Mouse (Mus musculus) central nervous system, embryonic 14 days (tissue): ENCODE results near the gene Gm13057. TPM values are rescaled to one million over a fixed set of nuclear protein-coding genes. Genes with fewer than 3 reads are reported as not detected.

ENCODE experiments used
- polyA plus RNA-seq: library from polyadenylated mRNA; depleted of rRNA; stranded (reverse); fragments of >200 nt; gene quantifications from 2 replicates; pipeline ENCODE4 v1.2.3, GENCODE M21; 2012; rRNA removed

Gene Gm13057
- not detected in 2 replicates for polyA plus RNA-seq

GRCm38 (mm10) chr4:143551400-143551799, at the start of gene Gm13057, which contains the start of gene BC080695:
TSS of gene Gm13057 (plus strand) at chr4:143551709.
TSS of gene BC080695 (plus strand) at chr4:143551700.

GRCm38 (mm10) chr4:143511043-143511442, 40.5 kb upstream of the Gm13057 start, which contains the start of gene Gm13043:
TSS of gene Gm13043 (plus strand) at chr4:143511343.

GRCm38 (mm10) chr4:143535654-143536053, 15.9 kb upstream of the Gm13057 start, which contains the start of gene Gm13040:
TSS of gene Gm13040 (plus strand) at chr4:143535954.

Other genes with a start within 250 kb of the Gm13057 start
- gene Lrrc38, start 202.0 kb upstream of the Gm13057 start, polyA plus RNA-seq: 0.10 and 0.45 TPM in 2 replicates
- gene Pramel1, start 157.3 kb upstream of the Gm13057 start, polyA plus RNA-seq: not detected in 2 replicates
- gene Pramef8, start 139.3 kb upstream of the Gm13057 start, polyA plus RNA-seq: 10.8 and 12.1 TPM in 2 replicates
- gene Oog4, start 101.4 kb upstream of the Gm13057 start, polyA plus RNA-seq: not detected in 2 replicates
- gene Gm13043, start 40.4 kb upstream of the Gm13057 start, polyA plus RNA-seq: not detected in 2 replicates
- gene Gm13040, start 15.8 kb upstream of the Gm13057 start, polyA plus RNA-seq: not detected in 2 replicates
- not detected in 2 replicates for gene BC080695, start within 50 bp of the Gm13057 start, polyA plus RNA-seq
- not detected in 2 replicates for gene Gm13083, start 63.3 kb downstream of the Gm13057 start, polyA plus RNA-seq
- not detected in 2 replicates for gene Gm13088, start 105.5 kb downstream of the Gm13057 start, polyA plus RNA-seq
- not detected in 2 replicates for gene Gm13089, start 151.0 kb downstream of the Gm13057 start, polyA plus RNA-seq
- not detected in 2 replicates for gene Gm13078, start 167.7 kb downstream of the Gm13057 start, polyA plus RNA-seq
- not detected in 2 replicates for gene Gm13023, start 237.6 kb downstream of the Gm13057 start, polyA plus RNA-seq